Comparison of ENCODE assay signal across 16 mouse cellular contexts in genomic region chr5:92692206-92693007, GRCm38 (mm10). TPM values are rescaled to one million over a fixed set of nuclear protein-coding genes. Genes with fewer than 3 reads are reported as not detected.
A peak's percentile ranks its signal among the peaks of the same experiment; 100 is the strongest.
DNase-seq lines count a peak whose midpoint lies in the region; ATAC-seq and TF ChIP-seq lines count a peak whose summit lies in the region.
"Had no signal": no experiment of that assay in that cellular context is flagged by ENCODE, and none has a peak within 500 bp of the region (broad histone marks: within the 10 kb centered on the region; RNA-seq: fewer than 3 reads in every experiment).

No protein-coding gene starts in this region.

- ATAC-seq in lung, embryonic 14.5 days (ENCODE audit: insufficient read depth): peak; percentile 85
- ATAC-seq in stomach, embryonic 15.5 days (ENCODE audit: insufficient read depth, low FRiP score, low read depth): no peak
- ATAC-seq in heart, embryonic 12.5 days (ENCODE audit: insufficient number of reproducible peaks, low FRiP score): no peak

- peak; percentile 17 to 26 for DNase-seq in heart, adult 18-20 months
- no peak for DNase-seq in heart, postnatal 4 days
- DNase-seq in lung, adult 18-20 months: peak; percentile 56 to 68
- no peak for DNase-seq in lung, adult 2 months
- DNase-seq in lung, embryonic 14.5 days: peak; percentile 86
- no peak for DNase-seq in layer of hippocampus, adult 9-11 months
- DNase-seq: cerebellum, adult 2 months; thymus, postnatal 36 days had no signal

- TF ChIP-seq CTCF in lung, adult 2 months (IDR thresholded peaks at IDR 0.05; ENCODE audit: insufficient read depth, low read length): no peak
- no peak for TF ChIP-seq CTCF in lung, embryonic 14.5 days (IDR thresholded peaks at IDR 0.05; ENCODE audit: low read depth)

- H3K27ac ChIP-seq in lung, embryonic 14.5 days (ENCODE audit: low read depth): peak overlapping the region; percentile 67
- H3K27ac ChIP-seq in stomach, embryonic 15.5 days: no peak overlapping the region
- no peak overlapping the region for H3K27ac ChIP-seq in heart, embryonic 12.5 days (ENCODE audit: poor library complexity, severe bottlenecking)
- H3K27ac ChIP-seq: embryonic facial prominence, embryonic 12.5 days; hindbrain, embryonic 15.5 days; limb, embryonic 10.5 days; liver, embryonic 14.5 days had no signal

- H3K4me3 ChIP-seq in lung, adult 2 months (replicated peaks; ENCODE audit: extremely low read depth, low read depth, low read length): no peak overlapping the region
- no peak overlapping the region for H3K4me3 ChIP-seq in lung, embryonic 14.5 days (ENCODE audit: low read depth, low read length)
- H3K4me3 ChIP-seq in stomach, embryonic 15.5 days (replicated peaks): no peak overlapping the region
- H3K4me3 ChIP-seq in heart, embryonic 12.5 days: no peak overlapping the region
- H3K4me3 ChIP-seq: embryonic facial prominence, embryonic 12.5 days; hindbrain, embryonic 15.5 days; limb, embryonic 10.5 days had no signal

- H3K9me3 ChIP-seq in lung, embryonic 14.5 days (ENCODE audit: low read depth, low read length): no peaks in the 10 kb centered on the region
- H3K9me3 ChIP-seq in stomach, embryonic 15.5 days: no peaks in the 10 kb centered on the region
- H3K9me3 ChIP-seq in heart, embryonic 12.5 days (replicated peaks): 0 out of 2 replicates have a peak, but pooled peaks cover 5% of the 10 kb centered on the region
- H3K9me3 ChIP-seq: embryonic facial prominence, embryonic 12.5 days; hindbrain, embryonic 15.5 days; limb, embryonic 10.5 days had no signal

- no peak overlapping the region for H3K9ac ChIP-seq in lung, embryonic 14.5 days
- H3K9ac ChIP-seq in stomach, embryonic 15.5 days: no peak overlapping the region
- no peak overlapping the region for H3K9ac ChIP-seq in heart, embryonic 12.5 days
- H3K9ac ChIP-seq: embryonic facial prominence, embryonic 12.5 days; hindbrain, embryonic 15.5 days; liver, embryonic 14.5 days had no signal

- 41% methylated on average over 16 of the region's 16 CpGs for WGBS in lung, adult 2 months
- WGBS in lung, embryonic 14.5 days: 29% methylated on average over 16 of the region's 16 CpGs
- WGBS in stomach, embryonic 15.5 days: 42% methylated on average over 16 of the region's 16 CpGs
- 59% methylated on average over 16 of the region's 16 CpGs for WGBS in heart, embryonic 12.5 days

- H3K36me3 ChIP-seq in lung, embryonic 14.5 days (ENCODE audit: insufficient read depth): no peaks in the 10 kb centered on the region
- no peaks in the 10 kb centered on the region for H3K36me3 ChIP-seq in stomach, embryonic 15.5 days
- H3K36me3 ChIP-seq in heart, embryonic 12.5 days: no peaks in the 10 kb centered on the region
- H3K36me3 ChIP-seq: embryonic facial prominence, embryonic 12.5 days; hindbrain, embryonic 15.5 days; limb, embryonic 10.5 days had no signal

- TF ChIP-seq POLR2A in lung, adult 2 months (IDR thresholded peaks at IDR 0.05; ENCODE audit: borderline replicate concordance, extremely low read depth, low read depth, low read length): no peak

- H3K27me3 ChIP-seq in lung, embryonic 14.5 days (ENCODE audit: insufficient read depth, low read length): no peaks in the 10 kb centered on the region
- no peaks in the 10 kb centered on the region for H3K27me3 ChIP-seq in stomach, embryonic 15.5 days (replicated peaks)
- no peaks in the 10 kb centered on the region for H3K27me3 ChIP-seq in heart, embryonic 12.5 days (replicated peaks)
- H3K27me3 ChIP-seq: embryonic facial prominence, embryonic 12.5 days; hindbrain, embryonic 15.5 days had no signal

- peak overlapping the region; percentile 21 for H3K4me2 ChIP-seq in lung, embryonic 14.5 days
- H3K4me2 ChIP-seq in stomach, embryonic 15.5 days: 0 out of 2 replicates have a peak overlapping the region, but pooled peaks have one; percentile 13
- no peak overlapping the region for H3K4me2 ChIP-seq in heart, embryonic 12.5 days
- H3K4me2 ChIP-seq: embryonic facial prominence, embryonic 12.5 days; hindbrain, embryonic 15.5 days had no signal

- no peaks in the 10 kb centered on the region; the same call in 1 of the 2 replicates for H3K4me1 ChIP-seq in lung, adult 2 months (ENCODE audit: control insufficient read depth, insufficient read depth, low read length)
- peaks cover 9% of the 10 kb centered on the region; the same call in 1 of the 2 replicates for H3K4me1 ChIP-seq in lung, embryonic 14.5 days (ENCODE audit: insufficient read depth)
- H3K4me1 ChIP-seq in stomach, embryonic 15.5 days: no peaks in the 10 kb centered on the region
- peaks cover 12% of the 10 kb centered on the region for H3K4me1 ChIP-seq in heart, embryonic 12.5 days (replicated peaks)
- H3K4me1 ChIP-seq: embryonic facial prominence, embryonic 12.5 days; hindbrain, embryonic 15.5 days; limb, embryonic 10.5 days had no signal

RNA-seq across cellular contexts. Expression of gene Shroom3, which starts 9.2 kb away (rescaled TPM):
- 10 to 100 TPM; 26.3 to 30.0 TPM for total RNA-seq in heart, adult 18-20 months (2021)
- 10 to 100 TPM; 58.1 to 71.7 TPM for total RNA-seq in heart, postnatal 4 days (2021)
- 63.6 and 70.0 TPM in 2 replicates for polyA plus RNA-seq in lung, adult 2 months (2012; rRNA removed)
- polyA plus RNA-seq in lung, embryonic 14.5 days (2014; fragmentation: Nextera tagmentation; extraction: Ambion mirVana): 5.6 and 6.9 TPM in 2 replicates
- 9.2 and 12.3 TPM in 2 replicates for polyA plus RNA-seq in stomach, embryonic 15.5 days (2015; fragmentation: Nextera tagmentation; extraction: Ambion mirVana)
- 19.7 and 22.2 TPM in 2 replicates for polyA plus RNA-seq in heart, embryonic 12.5 days (2016; fragmentation: Nextera tagmentation; extraction: Ambion mirVana)
- total RNA-seq: MEL; neutrophil, adult 5-6 weeks had no signal

RNA-seq across cellular contexts. Expression of gene Ccdc158, which starts 17.3 kb away (rescaled TPM):
- total RNA-seq in heart, adult 18-20 months (2021): not detected
- total RNA-seq in heart, postnatal 4 days (2021): under 1 TPM; 0.16 to 0.24 TPM
- 0.33 and 0.37 TPM in 2 replicates for polyA plus RNA-seq in lung, adult 2 months (2012; rRNA removed)
- polyA plus RNA-seq in lung, embryonic 14.5 days (2014; fragmentation: Nextera tagmentation; extraction: Ambion mirVana): 2.3 and 2.6 TPM in 2 replicates
- 0.94 and 1.2 TPM in 2 replicates for polyA plus RNA-seq in stomach, embryonic 15.5 days (2015; fragmentation: Nextera tagmentation; extraction: Ambion mirVana)
- 1.1 and 1.2 TPM in 2 replicates for polyA plus RNA-seq in heart, embryonic 12.5 days (2016; fragmentation: Nextera tagmentation; extraction: Ambion mirVana)
- total RNA-seq: MEL had no signal

Comparison
In these comparisons a context has a peak if more than half of its experiments do, and no peak if none do; other contexts are left out.
1. DNase-seq: peak in heart, adult 18-20 months (2 of 2), lung, adult 18-20 months (2 of 2) and lung, embryonic 14.5 days (single experiment); none in heart, postnatal 4 days (single experiment), lung, adult 2 months (single experiment) and layer of hippocampus, adult 9-11 months (single experiment).